Comparison of ENCODE assay signal across 8 mouse cellular contexts in genomic region chr17:34196941-34197894, GRCm38 (mm10). TPM values are rescaled to one million over a fixed set of nuclear protein-coding genes. Genes with fewer than 3 reads are reported as not detected.
A peak's percentile ranks its signal among the peaks of the same experiment; 100 is the strongest.
DNase-seq lines count a peak whose midpoint lies in the region; ATAC-seq lines count a peak whose summit lies in the region.

Gene Psmb8, plus strand, starts transcription at chr17:34197721.

- peak within 1 kb of the TSS; percentile 98 for H3K4me3 ChIP-seq in megakaryocyte, embryonic 14.5 days (replicated peaks)

- ATAC-seq in inflammation-experienced regulatory T-cells, adult 6 months, result peak; percentile 47

- no peaks in the 10 kb centered on the region for H3K9me3 ChIP-seq in megakaryocyte, embryonic 14.5 days

- H3K36me3 ChIP-seq in megakaryocyte, embryonic 14.5 days (replicated peaks; ENCODE audit: low read length), result peaks cover 65% of the 10 kb centered on the region

- DNase-seq in adrenal gland, adult (ENCODE audit: inconsistent age in 2 of 2, low spot score in 1 of 2), result peak; percentile 93 to 98
- DNase-seq in embryo, embryonic 11.5 days (ENCODE audit: low read depth, low spot score), result peak; percentile 57
- peak; percentile 83 for DNase-seq in gastrocnemius, postnatal 25 days
- DNase-seq in left cerebral cortex, adult 9 months (ENCODE audit: low spot score in 2 of 2), result peak; percentile 65 to 91
- DNase-seq in right cerebral cortex, adult 2 months (ENCODE audit: low spot score in 2 of 2), result peak; percentile 90 to 92
- DNase-seq in urinary bladder, postnatal 10 days (ENCODE audit: low spot score), result peak; percentile 79

- peaks cover 66% of the 10 kb centered on the region for H3K4me1 ChIP-seq in megakaryocyte, embryonic 14.5 days

- no peaks in the 10 kb centered on the region for H3K27me3 ChIP-seq in megakaryocyte, embryonic 14.5 days (replicated peaks)

RNA-seq across cellular contexts. Expression of gene Psmb8, which starts in this region (rescaled TPM):
- total RNA-seq in gastrocnemius, postnatal 25 days (2021), result 1 to 10 TPM; 2.9 to 4.8 TPM
- polyA plus RNA-seq in inflammation-experienced regulatory T-cells, adult 6 months (2017; shearing (Covaris generic)), result 1,000 to 10,000 TPM in 2 of 3 experiments, 100 to 1,000 TPM in 1; 835 to 1,025 (median 1,010) TPM
- 16.6 and 74.9 TPM in 2 replicates for polyA plus RNA-seq in megakaryocyte, embryonic 14.5 days (2012; ENCODE audit: insufficient read depth, low replicate concordance)

Comparison
In these comparisons a context has a peak if more than half of its experiments do, and no peak if none do; other contexts are left out.
1. Peak in every context shown above with its lines: DNase-seq, ATAC-seq and H3K4me3 ChIP-seq.
2. RNA of gene Psmb8 (polyA plus RNA-seq): 835 to 1,025 TPM in inflammation-experienced regulatory T-cells, adult 6 months; 16.6 to 74.9 TPM in megakaryocyte, embryonic 14.5 days; every median in the first group is over 10 times any median in the second.